Mouse (Mus musculus): ENCODE results near the gene Rsc1a1. TPM values are rescaled to one million over a fixed set of nuclear protein-coding genes. Genes with fewer than 3 reads are reported as not detected.

The Rsc1a1 gene
- polyA plus RNA-seq, 1 experiment from 2014 or later: 1.3 TPM

GRCm38 (mm10) chr4:141660884-141661283 lies 24.5 kb downstream of the Rsc1a1 start:
- WGBS: 93% methylated on average over 11 of the region's 11 CpGs

GRCm38 (mm10) chr4:141659739-141660138 lies 25.7 kb downstream of the Rsc1a1 start:
- DNase-seq (ENCODE audit: low spot score): no peak
- Histone ChIP-seq H3K4me1 (peaks cover 30% of the 10 kb centered on the region), H3K27ac (no peak overlapping the region), H3K4me3 (no peak overlapping the region), H3K27me3 (ENCODE audit: low read depth, poor library complexity, severe bottlenecking) (no peaks in the 10 kb centered on the region), H3K36me3 (peaks cover 59% of the 10 kb centered on the region), H3K9me3 (replicated peaks) (no peaks in the 10 kb centered on the region)
- WGBS: 59% methylated on average over 4 of the region's 4 CpGs

More at GRCm38 (mm10) chr4:141660884-141661283, 24.5 kb downstream of the Rsc1a1 start:
- Histone ChIP-seq H3K27me3 (ENCODE audit: low read depth, poor library complexity, severe bottlenecking) (no peaks in the 10 kb centered on the region), H3K9me3 (replicated peaks) (no peaks in the 10 kb centered on the region), H3K27ac (no peak overlapping the region), H3K36me3 (peaks cover 49% of the 10 kb centered on the region), H3K4me3 (no peak overlapping the region), H3K4me1 (peaks cover 33% of the 10 kb centered on the region)
- DNase-seq (ENCODE audit: low spot score): no peak

- 0 out of 2 replicates have a peak overlapping the region, but pooled peaks have one; percentile 14 for H3K27ac ChIP-seq
- peaks cover 63% of the 10 kb centered on the region for H3K36me3 ChIP-seq
- H3K4me3 ChIP-seq: no peak overlapping the region
- peaks cover 24% of the 10 kb centered on the region for H3K4me1 ChIP-seq
- H3K9me3 ChIP-seq (replicated peaks): no peaks in the 10 kb centered on the region
- H3K27me3 ChIP-seq (ENCODE audit: low read depth, poor library complexity, severe bottlenecking): no peaks in the 10 kb centered on the region
- WGBS: 89% methylated on average over 6 of the region's 6 CpGs
- DNase-seq (ENCODE audit: low spot score): no peak
Measured at GRCm38 (mm10) chr4:141658846-141659484, 26.4 kb downstream of the Rsc1a1 start.

GRCm38 (mm10) chr4:141656932-141657331 lies 28.5 kb downstream of the Rsc1a1 start:
- Histone ChIP-seq H3K4me1 (peaks cover 12% of the 10 kb centered on the region), H3K27ac (no peak overlapping the region), H3K27me3 (ENCODE audit: low read depth, poor library complexity, severe bottlenecking) (no peaks in the 10 kb centered on the region), H3K4me3 (no peak overlapping the region), H3K36me3 (peaks cover 78% of the 10 kb centered on the region), H3K9me3 (replicated peaks) (no peaks in the 10 kb centered on the region)
- DNase-seq (ENCODE audit: low spot score): no peak
- WGBS: 93% methylated on average over 8 of the region's 8 CpGs

GRCm38 (mm10) chr4:141655908-141656608 lies 29.3 kb downstream of the Rsc1a1 start:
- Histone ChIP-seq H3K27me3 (ENCODE audit: low read depth, poor library complexity, severe bottlenecking) (no peaks in the 10 kb centered on the region), H3K9me3 (replicated peaks) (no peaks in the 10 kb centered on the region), H3K4me1 (peaks cover 12% of the 10 kb centered on the region), H3K27ac (no peak overlapping the region), H3K4me3 (no peak overlapping the region), H3K36me3 (peaks cover 82% of the 10 kb centered on the region)
- no peak for DNase-seq (ENCODE audit: low spot score)
- 84% methylated on average over 12 of the region's 12 CpGs for WGBS

GRCm38 (mm10) chr4:141654509-141654908 lies 30.9 kb downstream of the Rsc1a1 start:
- WGBS: 94% methylated on average over 6 of the region's 6 CpGs
- no peak overlapping the region for H3K27ac ChIP-seq
- H3K36me3 ChIP-seq: peaks cover 69% of the 10 kb centered on the region
- DNase-seq (ENCODE audit: low spot score): no peak
- H3K4me3 ChIP-seq: no peak overlapping the region
- no peaks in the 10 kb centered on the region for H3K9me3 ChIP-seq (replicated peaks)
- peaks cover 8% of the 10 kb centered on the region for H3K4me1 ChIP-seq
- H3K27me3 ChIP-seq (ENCODE audit: low read depth, poor library complexity, severe bottlenecking): no peaks in the 10 kb centered on the region

GRCm38 (mm10) chr4:141653813-141654212 lies 31.6 kb downstream of the Rsc1a1 start:
- DNase-seq (ENCODE audit: low spot score): no peak
- Histone ChIP-seq H3K27me3 (ENCODE audit: low read depth, poor library complexity, severe bottlenecking) (no peaks in the 10 kb centered on the region), H3K9me3 (replicated peaks) (no peaks in the 10 kb centered on the region), H3K36me3 (peaks cover 70% of the 10 kb centered on the region), H3K27ac (no peak overlapping the region), H3K4me1 (peaks cover 5% of the 10 kb centered on the region; the same call in 1 of the 2 replicates), H3K4me3 (no peak overlapping the region)
- 95% methylated on average over 13 of the region's 13 CpGs for WGBS

- 89% methylated on average over 8 of the region's 8 CpGs for WGBS
- H3K9me3 ChIP-seq (replicated peaks): no peaks in the 10 kb centered on the region
- H3K36me3 ChIP-seq: peaks cover 72% of the 10 kb centered on the region
Measured at GRCm38 (mm10) chr4:141653044-141653443, 32.4 kb downstream of the Rsc1a1 start.

GRCm38 (mm10) chr4:141651944-141652343 lies 33.5 kb downstream of the Rsc1a1 start:
- Histone ChIP-seq H3K36me3 (peaks cover 73% of the 10 kb centered on the region), H3K4me1 (peaks cover 4% of the 10 kb centered on the region; the same call in 1 of the 2 replicates), H3K9me3 (replicated peaks) (0 out of 2 replicates have a peak, but pooled peaks cover 2% of the 10 kb centered on the region), H3K27me3 (ENCODE audit: low read depth, poor library complexity, severe bottlenecking) (no peaks in the 10 kb centered on the region), H3K27ac (no peak overlapping the region), H3K4me3 (no peak overlapping the region)
- WGBS: 88% methylated on average over 10 of the region's 10 CpGs
- DNase-seq (ENCODE audit: low spot score): no peak

More at GRCm38 (mm10) chr4:141653044-141653443, 32.4 kb downstream of the Rsc1a1 start:
- H3K4me3 ChIP-seq: no peak overlapping the region
- no peak overlapping the region for H3K27ac ChIP-seq
- H3K4me1 ChIP-seq: peaks cover 4% of the 10 kb centered on the region; the same call in 1 of the 2 replicates
- no peaks in the 10 kb centered on the region for H3K27me3 ChIP-seq (ENCODE audit: low read depth, poor library complexity, severe bottlenecking)
- no peak for DNase-seq (ENCODE audit: low spot score)

GRCm38 (mm10) chr4:141651286-141651685 lies 34.1 kb downstream of the Rsc1a1 start:
- peaks cover 71% of the 10 kb centered on the region for H3K36me3 ChIP-seq
- H3K4me3 ChIP-seq: no peak overlapping the region
- peaks cover 4% of the 10 kb centered on the region; the same call in 1 of the 2 replicates for H3K4me1 ChIP-seq
- DNase-seq (ENCODE audit: low spot score): no peak
- 92% methylated on average over 6 of the region's 6 CpGs for WGBS
- H3K9me3 ChIP-seq (replicated peaks): 0 out of 2 replicates have a peak, but pooled peaks cover 2% of the 10 kb centered on the region
- no peaks in the 10 kb centered on the region for H3K27me3 ChIP-seq (ENCODE audit: low read depth, poor library complexity, severe bottlenecking)
- H3K27ac ChIP-seq: no peak overlapping the region

GRCm38 (mm10) chr4:141649244-141649643 lies 36.2 kb downstream of the Rsc1a1 start:
- Histone ChIP-seq H3K4me1 (no peaks in the 10 kb centered on the region), H3K9me3 (replicated peaks) (0 out of 2 replicates have a peak, but pooled peaks cover 2% of the 10 kb centered on the region), H3K27me3 (ENCODE audit: low read depth, poor library complexity, severe bottlenecking) (no peaks in the 10 kb centered on the region), H3K36me3 (peaks cover 57% of the 10 kb centered on the region), H3K27ac (0 out of 2 replicates have a peak overlapping the region, but pooled peaks have one; percentile 0), H3K4me3 (no peak overlapping the region)
- WGBS: 88% methylated on average over 6 of the region's 6 CpGs
- no peak for DNase-seq (ENCODE audit: low spot score)

GRCm38 (mm10) chr4:141648262-141648661 lies 37.1 kb downstream of the Rsc1a1 start:
- WGBS: 91% methylated on average over 5 of the region's 5 CpGs
- DNase-seq (ENCODE audit: low spot score): no peak
- H3K36me3 ChIP-seq: peaks cover 47% of the 10 kb centered on the region
- H3K9me3 ChIP-seq (replicated peaks): 0 out of 2 replicates have a peak, but pooled peaks cover 2% of the 10 kb centered on the region
- H3K4me3 ChIP-seq: no peak overlapping the region
- no peaks in the 10 kb centered on the region for H3K4me1 ChIP-seq
- no peak overlapping the region for H3K27ac ChIP-seq
- no peaks in the 10 kb centered on the region for H3K27me3 ChIP-seq (ENCODE audit: low read depth, poor library complexity, severe bottlenecking)

GRCm38 (mm10) chr4:141647187-141647586 lies 38.2 kb downstream of the Rsc1a1 start:
- Histone ChIP-seq H3K36me3 (peaks cover 48% of the 10 kb centered on the region), H3K4me3 (no peak overlapping the region), H3K27ac (no peak overlapping the region), H3K27me3 (ENCODE audit: low read depth, poor library complexity, severe bottlenecking) (no peaks in the 10 kb centered on the region), H3K4me1 (no peaks in the 10 kb centered on the region), H3K9me3 (replicated peaks) (0 out of 2 replicates have a peak, but pooled peaks cover 2% of the 10 kb centered on the region)
- no peak for DNase-seq (ENCODE audit: low spot score)
- WGBS: 89% methylated on average over 3 of the region's 3 CpGs
